Mouse (Mus musculus) forebrain, embryonic 14.5 days (tissue): ENCODE measurements at regions not wholly inside any gene's neighbourhood (a gene's known extent, or its start where the extent isn't known, plus 50 kb on each side); places are given as distances from the start of the nearest gene placed in this dataset.

Experiments
- ATAC-seq: fragments of 200-750 bp; cut with Nextera tagmentation; 2 replicates; pipeline ENCODE4 v1.8.0; 2017; ENCODE audit warnings: mild to moderate bottlenecking, moderate library complexity
- DNase-seq: peaks from one replicate; pipeline ENCODE4 v3.0.0-alpha.2; 2015; ENCODE audit warnings: low spot score
- H3K27ac ChIP-seq: fragments of 300-500 bp; sonication (generic); 2 replicates; pipeline ENCODE4 v1.5.1; 2014; ENCODE audit warnings: low read depth, mild to moderate bottlenecking, control low read depth, low read length, moderate library complexity
- H3K27me3 ChIP-seq: fragments of 300-500 bp; sonication (generic); replicated peaks from 2 replicates; pipeline ENCODE4 v1.6.1; 2014; ENCODE audit warnings: low read length, control low read depth, mixed read lengths; ENCODE audit not compliant: control insufficient read depth, insufficient read depth
- H3K36me3 ChIP-seq: fragments of 300-500 bp; sonication (generic); 2 replicates; pipeline ENCODE4 v1.6.1; 2014; ENCODE audit warnings: low read length, control low read depth; ENCODE audit not compliant: control insufficient read depth, insufficient read depth
- H3K4me1 ChIP-seq: fragments of 300-500 bp; sonication (generic); 2 replicates; pipeline ENCODE4 v1.6.1; 2014; ENCODE audit warnings: antibody characterized with exemption, low read length, control low read depth; ENCODE audit not compliant: control insufficient read depth, insufficient read depth
- H3K4me2 ChIP-seq: fragments of 300-500 bp; sonication (generic); 2 replicates; pipeline ENCODE4 v1.6.1; 2014; ENCODE audit warnings: mild to moderate bottlenecking, control low read depth, low read length
- H3K4me3 ChIP-seq: fragments of 300-500 bp; sonication (generic); 2 replicates; pipeline ENCODE4 v1.5.1; 2014; ENCODE audit warnings: low read depth, low read length, control low read depth
- H3K9ac ChIP-seq: fragments of 300-500 bp; sonication (generic); 2 replicates; pipeline ENCODE4 v1.6.1; 2014; ENCODE audit warnings: mild to moderate bottlenecking, low read length, control low read depth, moderate library complexity
- H3K9me3 ChIP-seq: fragments of 300-500 bp; sonication (generic); replicated peaks from 2 replicates; pipeline ENCODE4 v1.6.1; 2016; ENCODE audit warnings: low read length, control low read depth, mixed read lengths; ENCODE audit not compliant: control insufficient read depth
- WGBS: fragments of 180-500 bp; shearing (Covaris S2); extraction: QIAGEN DNeasy Blood & Tissue Kit; methylation state at CpG from one replicate; pipeline ENCODE4 v1.1.7; 2014; 5-methylcytosine and 5-hydroxymethylcytosine counted together

DNA sequence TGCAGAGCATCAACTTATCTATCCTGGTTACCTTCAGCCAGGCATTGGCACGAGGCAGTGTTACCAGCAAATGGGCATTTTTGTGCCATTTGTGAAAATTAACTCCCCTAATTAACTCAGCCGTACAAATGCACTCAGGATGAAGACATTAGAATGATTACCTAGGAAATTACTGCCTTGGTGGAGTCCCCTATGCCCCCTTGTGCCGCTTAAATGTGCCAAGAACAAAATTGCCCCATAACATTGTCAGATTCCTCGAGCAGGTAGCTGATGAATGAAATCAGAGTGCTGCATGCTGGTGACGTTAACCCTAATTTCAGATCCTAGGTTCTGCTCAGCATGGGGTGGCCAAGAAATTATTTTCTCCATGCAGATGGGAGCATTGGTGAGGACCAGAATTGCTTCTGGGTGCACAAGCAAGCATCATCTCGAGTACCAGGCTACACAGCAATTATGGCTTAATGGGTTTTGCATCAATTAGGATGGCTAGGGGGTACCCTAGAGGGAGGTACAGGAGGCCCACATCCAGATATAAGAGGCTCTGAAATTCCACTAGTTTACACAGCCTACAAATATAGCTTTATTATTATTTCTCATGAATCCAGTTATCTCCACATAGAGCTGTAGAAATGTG is 577.0 kb upstream of the Camk1g start:
- 60% methylated on average over 6 of the region's 6 CpGs for WGBS
- H3K4me3 ChIP-seq: no peak overlapping the region
- H3K4me1 ChIP-seq: no peaks in the 10 kb centered on the region; the same call in 1 of the 2 replicates
- no peak for ATAC-seq
- no peak overlapping the region for H3K4me2 ChIP-seq
- DNase-seq: no peak
- H3K27ac ChIP-seq: no peak overlapping the region
- H3K9ac ChIP-seq: no peak overlapping the region
- no peaks in the 10 kb centered on the region for H3K27me3 ChIP-seq
- no peaks in the 10 kb centered on the region for H3K36me3 ChIP-seq
- H3K9me3 ChIP-seq: no peaks in the 10 kb centered on the region

DNA sequence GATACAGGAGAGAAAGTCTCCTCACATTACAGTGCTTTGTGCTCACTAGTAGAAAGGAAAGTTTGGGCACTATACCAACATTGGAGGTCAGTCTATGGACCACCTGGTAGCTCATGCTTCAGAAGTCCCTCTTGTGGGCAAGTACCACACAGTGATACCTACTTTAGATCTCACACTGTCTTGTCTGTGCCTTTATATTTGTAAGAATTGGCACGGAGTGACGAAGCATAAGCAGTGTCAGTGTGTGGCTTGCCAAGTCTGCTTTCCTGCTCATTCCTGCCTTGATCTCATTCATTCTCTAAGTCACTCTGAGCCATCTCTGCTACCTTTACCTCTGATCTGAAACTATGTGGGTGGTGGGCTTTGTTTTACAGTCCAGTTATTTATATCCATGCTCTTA is 565.9 kb upstream of the Camk1g start:
- H3K4me1 ChIP-seq: no peaks in the 10 kb centered on the region
- DNase-seq (peak; percentile 44), ATAC-seq (no peak)
- H3K9me3 ChIP-seq: no peaks in the 10 kb centered on the region
- H3K9ac ChIP-seq: no peak overlapping the region
- no peaks in the 10 kb centered on the region for H3K36me3 ChIP-seq
- H3K27ac ChIP-seq: no peak overlapping the region
- no peak overlapping the region for H3K4me3 ChIP-seq
- WGBS: 82% methylated on average over 2 of the region's 2 CpGs
- no peak overlapping the region for H3K4me2 ChIP-seq
- H3K27me3 ChIP-seq: no peaks in the 10 kb centered on the region

DNA sequence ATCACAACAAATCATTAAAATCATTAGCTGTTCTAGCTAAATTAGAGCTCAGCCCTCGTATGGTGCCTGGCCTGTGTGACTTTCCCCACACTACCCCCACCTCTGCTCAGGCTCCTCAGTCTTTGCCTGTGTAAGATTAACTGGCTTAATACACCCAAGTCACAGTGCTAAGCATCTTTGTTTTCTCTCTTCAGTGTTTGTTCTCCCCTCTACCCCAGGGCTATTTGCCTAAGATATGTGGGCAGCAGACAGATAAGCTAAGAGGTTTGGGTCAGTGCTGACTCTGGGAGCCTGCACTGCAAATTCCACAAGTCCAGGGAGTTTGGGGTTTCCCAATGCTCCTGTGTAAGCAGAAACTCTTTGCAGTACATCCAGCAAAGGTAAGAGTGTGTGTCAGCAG is 564.2 kb upstream of the Camk1g start:
- no peak overlapping the region for H3K27ac ChIP-seq
- no peak overlapping the region for H3K9ac ChIP-seq
- H3K36me3 ChIP-seq: no peaks in the 10 kb centered on the region
- 0% methylated on average over 1 of the region's 1 CpGs for WGBS
- no peak for ATAC-seq
- H3K4me2 ChIP-seq: no peak overlapping the region
- H3K27me3 ChIP-seq: no peaks in the 10 kb centered on the region
- no peak for DNase-seq
- H3K9me3 ChIP-seq: no peaks in the 10 kb centered on the region
- no peaks in the 10 kb centered on the region for H3K4me1 ChIP-seq
- no peak overlapping the region for H3K4me3 ChIP-seq

DNA sequence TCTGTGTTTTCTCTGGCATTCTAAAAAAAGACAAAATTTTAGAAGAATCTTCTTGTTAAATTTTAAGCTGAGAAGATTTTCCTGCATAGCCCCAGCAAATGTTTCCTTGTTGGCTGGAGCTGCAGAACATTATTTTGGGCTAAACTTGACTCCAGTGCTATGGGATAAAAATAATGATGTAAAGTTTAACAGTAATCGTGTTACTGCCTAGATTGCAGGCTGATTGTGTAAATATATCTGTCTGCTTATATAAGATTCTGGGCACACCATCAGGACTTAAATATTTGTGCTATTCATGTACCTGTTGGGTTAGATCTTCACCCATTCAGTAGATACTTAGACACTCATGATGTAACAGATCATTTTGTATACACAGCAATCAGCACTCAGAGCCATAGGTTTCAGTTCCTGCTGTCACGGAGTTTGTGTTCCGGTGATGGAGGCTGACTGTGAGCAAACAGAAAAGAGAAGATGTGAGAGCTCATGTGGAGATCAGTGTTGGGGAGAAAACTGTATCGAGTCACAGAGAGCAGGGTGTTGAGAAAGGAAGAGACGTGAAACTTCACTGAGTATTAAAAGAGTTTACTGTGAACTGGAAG is 561.1 kb upstream of the Camk1g start:
- no peak for ATAC-seq
- Histone ChIP-seq H3K9ac (no peak overlapping the region), H3K4me1 (no peaks in the 10 kb centered on the region), H3K36me3 (no peaks in the 10 kb centered on the region), H3K27ac (no peak overlapping the region), H3K27me3 (no peaks in the 10 kb centered on the region), H3K4me2 (no peak overlapping the region), H3K4me3 (no peak overlapping the region), H3K9me3 (no peaks in the 10 kb centered on the region)
- no peak for DNase-seq
- WGBS: 89% methylated on average over 5 of the region's 5 CpGs

DNA sequence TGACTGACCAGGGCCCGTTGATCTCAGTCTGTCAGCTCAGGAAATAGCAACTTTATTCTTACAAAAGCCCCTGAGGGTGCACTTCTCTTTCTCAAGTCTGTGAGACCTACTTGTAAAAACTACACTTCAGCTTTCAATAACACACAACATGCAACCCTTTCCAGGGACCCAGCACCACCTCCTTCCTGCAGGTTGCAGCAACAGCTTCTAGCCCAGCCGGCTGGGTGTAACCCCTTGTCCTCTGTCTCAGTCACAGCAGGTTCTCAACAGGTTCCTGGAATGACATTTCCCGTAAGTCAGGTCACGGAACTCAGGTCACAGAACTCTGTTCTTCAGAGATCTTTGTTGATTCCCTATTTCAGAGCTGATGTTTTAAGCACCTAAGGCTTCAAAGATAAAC is 558.5 kb upstream of the Camk1g start:
- WGBS: 68% methylated on average over 4 of the region's 4 CpGs
- no peak for DNase-seq
- Histone ChIP-seq H3K27me3 (no peaks in the 10 kb centered on the region), H3K4me1 (no peaks in the 10 kb centered on the region), H3K36me3 (no peaks in the 10 kb centered on the region), H3K9me3 (no peaks in the 10 kb centered on the region), H3K4me2 (no peak overlapping the region), H3K4me3 (no peak overlapping the region), H3K27ac (no peak overlapping the region), H3K9ac (no peak overlapping the region)
- no peak for ATAC-seq

DNA sequence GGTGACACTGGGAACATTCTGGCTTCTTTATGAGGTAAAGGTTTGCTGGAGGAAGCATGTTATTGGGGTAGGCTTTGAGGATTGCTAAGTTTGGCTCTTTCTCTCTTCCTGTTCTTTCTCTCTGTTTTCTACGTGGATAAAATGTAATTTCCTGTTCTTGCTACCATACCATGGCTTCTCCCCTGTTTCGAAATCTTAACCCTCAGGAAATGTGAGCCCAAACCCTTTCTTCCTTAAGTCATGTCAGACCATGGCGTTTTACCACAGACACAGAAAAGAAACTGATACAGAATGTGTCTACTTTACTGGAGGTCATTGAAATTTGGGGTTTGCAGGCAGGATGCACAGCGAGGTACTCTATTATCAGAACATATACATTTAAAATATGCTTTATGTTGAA is 552.7 kb upstream of the Camk1g start:
- 90% methylated on average over 4 of the region's 4 CpGs for WGBS
- ATAC-seq (no peak), DNase-seq (no peak)
- no peaks in the 10 kb centered on the region for H3K36me3 ChIP-seq
- no peak overlapping the region for H3K4me2 ChIP-seq
- H3K9me3 ChIP-seq: no peaks in the 10 kb centered on the region
- H3K4me1 ChIP-seq: no peaks in the 10 kb centered on the region
- H3K27ac ChIP-seq: no peak overlapping the region
- H3K9ac ChIP-seq: no peak overlapping the region
- H3K4me3 ChIP-seq: no peak overlapping the region
- no peaks in the 10 kb centered on the region for H3K27me3 ChIP-seq

DNA sequence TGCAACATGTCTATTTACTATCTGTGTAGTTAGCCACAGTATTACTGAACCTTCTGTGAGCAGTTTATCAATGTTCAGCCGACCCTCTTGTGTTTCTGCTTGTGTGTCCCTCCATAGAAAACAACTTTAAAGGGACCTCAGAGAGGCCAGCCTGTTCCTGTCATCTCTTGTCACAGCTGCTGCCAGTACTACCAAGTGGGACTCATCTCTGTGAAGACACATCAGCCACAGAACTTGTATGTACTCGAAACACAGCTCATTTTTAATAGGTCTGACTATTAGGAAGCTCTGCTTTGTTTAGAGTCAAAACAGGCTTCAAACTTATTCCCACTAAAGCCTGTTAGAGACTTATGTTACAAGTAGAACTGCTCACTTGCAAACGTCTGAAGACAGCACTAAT is 549.1 kb upstream of the Camk1g start:
- Histone ChIP-seq H3K9me3 (no peaks in the 10 kb centered on the region), H3K9ac (no peak overlapping the region), H3K4me3 (no peak overlapping the region), H3K27ac (no peak overlapping the region), H3K27me3 (no peaks in the 10 kb centered on the region), H3K36me3 (no peaks in the 10 kb centered on the region), H3K4me2 (no peak overlapping the region), H3K4me1 (no peaks in the 10 kb centered on the region)
- no peak for ATAC-seq
- DNase-seq: no peak
- WGBS: 63% methylated on average over 3 of the region's 3 CpGs

DNA sequence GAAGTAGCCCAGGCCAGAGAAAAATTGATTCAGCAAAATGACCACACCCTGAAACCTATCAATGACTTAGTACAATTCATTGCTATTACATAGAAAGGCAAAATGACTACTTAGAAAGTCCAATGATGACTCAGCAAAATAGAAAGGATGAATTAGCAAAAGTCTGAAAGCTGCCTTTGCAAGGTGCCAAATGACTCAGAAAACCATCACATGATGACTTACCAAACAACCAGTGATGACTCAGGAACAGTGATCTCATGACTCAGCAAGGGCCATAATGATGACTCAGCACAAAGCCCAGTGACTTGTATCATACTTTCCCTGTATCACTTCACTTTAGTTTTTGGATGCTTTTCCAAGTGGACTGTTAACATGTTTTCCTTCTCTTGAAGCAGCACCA is 535.6 kb upstream of the Camk1g start:
- Histone ChIP-seq H3K4me1 (no peaks in the 10 kb centered on the region), H3K9me3 (no peaks in the 10 kb centered on the region), H3K27me3 (no peaks in the 10 kb centered on the region), H3K4me2 (no peak overlapping the region), H3K9ac (no peak overlapping the region), H3K4me3 (no peak overlapping the region), H3K27ac (no peak overlapping the region), H3K36me3 (no peaks in the 10 kb centered on the region)
- ATAC-seq (no peak), DNase-seq (no peak)

DNA sequence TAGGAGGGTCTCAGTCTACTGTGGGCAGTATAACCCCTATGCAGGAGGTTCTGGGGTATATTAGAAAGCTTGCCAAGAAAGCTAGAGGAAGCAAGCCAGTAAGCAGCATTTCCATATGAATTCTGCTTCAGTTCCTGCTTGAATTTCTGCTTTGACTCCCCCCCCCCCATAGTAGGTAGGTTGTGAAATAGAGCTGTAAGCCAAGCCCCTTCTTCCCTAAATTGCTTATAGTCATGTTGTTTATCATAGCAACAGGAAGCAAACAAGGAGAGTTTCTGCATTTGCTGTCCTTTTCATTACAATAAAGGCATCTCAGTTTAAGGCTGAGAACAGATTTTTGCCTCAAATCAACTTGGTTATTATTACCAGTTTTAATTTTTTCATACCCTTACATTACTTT is 524.0 kb upstream of the Camk1g start:
- ATAC-seq (no peak), DNase-seq (peak; percentile 5)
- Histone ChIP-seq H3K9ac (no peak overlapping the region), H3K4me3 (no peak overlapping the region), H3K4me2 (no peak overlapping the region), H3K9me3 (no peaks in the 10 kb centered on the region), H3K27me3 (no peaks in the 10 kb centered on the region), H3K36me3 (no peaks in the 10 kb centered on the region), H3K27ac (no peak overlapping the region), H3K4me1 (no peaks in the 10 kb centered on the region)
